Mouse (Mus musculus): ENCODE data around the gene Sowahc.
A peak's percentile ranks its signal among the peaks of the same experiment; 100 is the strongest.

The Sowahc gene

GRCm38 (mm10) chr10:59221473-59222270 is at the start of gene Sowahc, which contains the start of gene Sept10:
TSS of gene Sowahc (plus strand) at chr10:59221953.
TSS of gene Sept10 (minus strand) at chr10:59221847.
- DNase-seq, result peak; percentile 96

GRCm38 (mm10) chr10:59172539-59172938 is 49.2 kb upstream of the Sowahc start:
- no peak for DNase-seq

- no peak for DNase-seq
These were observed 42.1 kb upstream of the Sowahc start for GRCm38 (mm10) chr10:59179620-59180019.

- DNase-seq, result no peak
These were observed 39.4 kb upstream of the Sowahc start for GRCm38 (mm10) chr10:59182306-59182705.

GRCm38 (mm10) chr10:59194891-59195290 is 26.9 kb upstream of the Sowahc start:
- DNase-seq, result no peak

- DNase-seq, result no peak
These were observed 25.0 kb upstream of the Sowahc start for GRCm38 (mm10) chr10:59196763-59197162.

GRCm38 (mm10) chr10:59200011-59200410 is 21.7 kb upstream of the Sowahc start:
- DNase-seq, result no peak

- DNase-seq, result no peak
These were observed 805 bp upstream of the Sowahc start for GRCm38 (mm10) chr10:59220824-59221472.

GRCm38 (mm10) chr10:59222271-59223101 is 733 bp downstream of the Sowahc start:
- peak; percentile 14 for DNase-seq

- no peak for DNase-seq
These were observed 1.5 kb downstream of the Sowahc start for GRCm38 (mm10) chr10:59223301-59223700.

GRCm38 (mm10) chr10:59223890-59224289 is 2.1 kb downstream of the Sowahc start:
- no peak for DNase-seq

GRCm38 (mm10) chr10:59225137-59225536 is 3.4 kb downstream of the Sowahc start:
- DNase-seq, result no peak

GRCm38 (mm10) chr10:59229205-59229820 is 7.6 kb downstream of the Sowahc start:
- DNase-seq, result no peak

GRCm38 (mm10) chr10:59235227-59235626 is 13.5 kb downstream of the Sowahc start:
- no peak for DNase-seq

GRCm38 (mm10) chr10:59235847-59236246 is 14.1 kb downstream of the Sowahc start:
- no peak for DNase-seq

GRCm38 (mm10) chr10:59236486-59236885 is 14.7 kb downstream of the Sowahc start:
- no peak for DNase-seq

GRCm38 (mm10) chr10:59237757-59238156 is 16.0 kb downstream of the Sowahc start:
- DNase-seq, result no peak

- DNase-seq, result peak; percentile 72
These were observed 19.4 kb downstream of the Sowahc start for GRCm38 (mm10) chr10:59241141-59241541.

GRCm38 (mm10) chr10:59249531-59249930 is 27.8 kb downstream of the Sowahc start:
- no peak for DNase-seq

- no peak for DNase-seq
These were observed 28.9 kb downstream of the Sowahc start for GRCm38 (mm10) chr10:59250679-59251078.

- no peak for DNase-seq
These were observed 30.2 kb downstream of the Sowahc start for GRCm38 (mm10) chr10:59251980-59252379.

- no peak for DNase-seq
These were observed 30.6 kb downstream of the Sowahc start for GRCm38 (mm10) chr10:59252396-59252795.

GRCm38 (mm10) chr10:59253541-59254079 is 31.9 kb downstream of the Sowahc start:
- no peak for DNase-seq
